Mouse (Mus musculus) CH12.LX (cell line): ENCODE data around the gene Serpina12.

Experiments
- CTCF ChIP-seq, 2 experiments: IDR thresholded peaks in 1 of 2; conservative IDR thresholded peaks in 1 of 2; 2 replicates each; pipeline ENCODE4 v1.5.1; 2011 to 2012; ENCODE audit warnings: low read depth in 2 of 2, low read length in 2 of 2, improper control_type of control experiment in 1 of 2, inconsistent platforms in 1 of 2, mild to moderate bottlenecking in 1 of 2, moderate library complexity in 1 of 2
- EP300 ChIP-seq: IDR thresholded peaks from 2 replicates; pipeline ENCODE4 v1.6.1; 2011; ENCODE audit warnings: low read length, improper control_type of control experiment
- MAX ChIP-seq: IDR thresholded peaks from 2 replicates; pipeline ENCODE4 v1.6.1; 2011; ENCODE audit warnings: low read length, improper control_type of control experiment
- MYC ChIP-seq: IDR thresholded peaks from 2 replicates; pipeline ENCODE4 v1.6.1; 2011; ENCODE audit warnings: low read depth, mild to moderate bottlenecking, improper control_type of control experiment, low read length
- NRF1 ChIP-seq: IDR thresholded peaks from 2 replicates; pipeline ENCODE4 v1.6.1; 2014; ENCODE audit warnings: low read depth, mild to moderate bottlenecking, inconsistent platforms, low read length, improper control_type of control experiment, moderate library complexity
- POLR2A ChIP-seq: IDR thresholded peaks from 2 replicates; pipeline ENCODE4 v1.6.1; 2011; ENCODE audit warnings: low read depth, mild to moderate bottlenecking, improper control_type of control experiment, low read length
- RAD21 ChIP-seq: IDR thresholded peaks from 2 replicates; pipeline ENCODE4 v1.6.1; 2011; ENCODE audit warnings: low read depth, mild to moderate bottlenecking, low read length, improper control_type of control experiment, moderate library complexity
- USF2 ChIP-seq: conservative IDR thresholded peaks from 2 replicates; pipeline ENCODE4 v1.6.1; 2011; ENCODE audit warnings: low read depth, low read length, improper control_type of control experiment

- TF ChIP-seq CTCF (conservative IDR thresholded peaks at IDR 0.05 in 1 of 2, IDR thresholded peaks at IDR 0.05 in 1 of 2; ENCODE audit: low read depth in 2 of 2, low read length in 2 of 2) (no peak), USF2 (no peak), POLR2A (no peak), MAX (peak; percentile 71; the same call in 1 of the 2 replicates), NRF1 (no peak), RAD21 (no peak), MYC (peak; percentile 72; the same call in 1 of the 2 replicates), EP300 (peak; percentile 84)
These were observed 17.6 kb upstream of the Serpina12 start for GRCm38 (mm10) chr12:104061862-104062261.
